Mouse (Mus musculus) heart, postnatal 4 days (tissue): ENCODE measurements at regions not wholly inside any gene's neighbourhood (a gene's known extent, or its start where the extent isn't known, plus 50 kb on each side); places are given as distances from the start of the nearest gene placed in this dataset.

Source experiments
- DNase-seq: peaks from one replicate; pipeline ENCODE4 v3.0.0; 2021

- DNase-seq = no peak
These were observed 1190.4 kb downstream of the Sorcs3 start for GRCm38 (mm10) chr19:49396257-49396656.

- no peak for DNase-seq
These were observed 1209.5 kb downstream of the Sorcs3 start for GRCm38 (mm10) chr19:49415326-49415725.

GRCm38 (mm10) chr19:49423059-49423900 is 1217.5 kb downstream of the Sorcs3 start:
- DNase-seq = no peak
